Mouse (Mus musculus): Measurements from ENCODE around the gene Otud3. TPM values are rescaled to one million over a fixed set of nuclear protein-coding genes. Genes with fewer than 3 reads are reported as not detected.

Otud3 gene
- polyA plus RNA-seq, 1 experiment: 1.7 TPM

- peaks cover 77% of the 10 kb centered on the region for H3K27me3 ChIP-seq (replicated peaks)
- no peaks in the 10 kb centered on the region for H3K36me3 ChIP-seq (replicated peaks; ENCODE audit: low read length)
- H3K4me1 ChIP-seq: peaks cover 39% of the 10 kb centered on the region
- TF ChIP-seq FLI1 (IDR thresholded peaks at IDR 0.05; ENCODE audit: low read length) (no peak), GATA1 (IDR thresholded peaks at IDR 0.05; ENCODE audit: borderline replicate concordance, low read length) (no peak)
- peaks cover 19% of the 10 kb centered on the region for H3K9me3 ChIP-seq
- peak overlapping the region; percentile 33 for H3K4me3 ChIP-seq (replicated peaks)
Observed at GRCm38 (mm10) chr4:138859728-138860127, 54.0 kb downstream of the Otud3 start.

GRCm38 (mm10) chr4:138859245-138859644 lies 54.5 kb downstream of the Otud3 start:
- peaks cover 42% of the 10 kb centered on the region for H3K4me1 ChIP-seq
- no peak overlapping the region for H3K4me3 ChIP-seq (replicated peaks)
- no peak for TF ChIP-seq FLI1 (IDR thresholded peaks at IDR 0.05; ENCODE audit: low read length)
- no peak for TF ChIP-seq GATA1 (IDR thresholded peaks at IDR 0.05; ENCODE audit: borderline replicate concordance, low read length)
- H3K36me3 ChIP-seq (replicated peaks; ENCODE audit: low read length): no peaks in the 10 kb centered on the region
- H3K27me3 ChIP-seq (replicated peaks): peaks cover 77% of the 10 kb centered on the region
- peaks cover 19% of the 10 kb centered on the region for H3K9me3 ChIP-seq

- H3K27me3 ChIP-seq (replicated peaks): peaks cover 81% of the 10 kb centered on the region
- H3K4me1 ChIP-seq: peaks cover 40% of the 10 kb centered on the region
- H3K9me3 ChIP-seq: peaks cover 21% of the 10 kb centered on the region
- peak overlapping the region; percentile 4 for H3K4me3 ChIP-seq (replicated peaks)
- H3K36me3 ChIP-seq (replicated peaks; ENCODE audit: low read length): no peaks in the 10 kb centered on the region
- no peak for TF ChIP-seq FLI1 (IDR thresholded peaks at IDR 0.05; ENCODE audit: low read length)
- no peak for TF ChIP-seq GATA1 (IDR thresholded peaks at IDR 0.05; ENCODE audit: borderline replicate concordance, low read length)
Observed at GRCm38 (mm10) chr4:138858446-138858845, 55.3 kb downstream of the Otud3 start.

- TF ChIP-seq FLI1 (IDR thresholded peaks at IDR 0.05; ENCODE audit: low read length) (no peak), GATA1 (IDR thresholded peaks at IDR 0.05; ENCODE audit: borderline replicate concordance, low read length) (no peak)
- peaks cover 20% of the 10 kb centered on the region for H3K9me3 ChIP-seq
- H3K36me3 ChIP-seq (replicated peaks; ENCODE audit: low read length): no peaks in the 10 kb centered on the region
- peaks cover 86% of the 10 kb centered on the region for H3K27me3 ChIP-seq (replicated peaks)
- peaks cover 40% of the 10 kb centered on the region for H3K4me1 ChIP-seq
- H3K4me3 ChIP-seq (replicated peaks): no peak overlapping the region
Observed at GRCm38 (mm10) chr4:138857576-138857975, 56.2 kb downstream of the Otud3 start.

GRCm38 (mm10) chr4:138856491-138856890 lies 57.3 kb downstream of the Otud3 start:
- TF ChIP-seq FLI1 (IDR thresholded peaks at IDR 0.05; ENCODE audit: low read length) (no peak), GATA1 (IDR thresholded peaks at IDR 0.05; ENCODE audit: borderline replicate concordance, low read length) (no peak)
- peaks cover 81% of the 10 kb centered on the region for H3K27me3 ChIP-seq (replicated peaks)
- H3K9me3 ChIP-seq: peaks cover 20% of the 10 kb centered on the region
- H3K4me1 ChIP-seq: peaks cover 51% of the 10 kb centered on the region
- no peaks in the 10 kb centered on the region for H3K36me3 ChIP-seq (replicated peaks; ENCODE audit: low read length)
- no peak overlapping the region for H3K4me3 ChIP-seq (replicated peaks)

- peaks cover 84% of the 10 kb centered on the region for H3K27me3 ChIP-seq (replicated peaks)
- TF ChIP-seq GATA1 (IDR thresholded peaks at IDR 0.05; ENCODE audit: borderline replicate concordance, low read length) (no peak), FLI1 (IDR thresholded peaks at IDR 0.05; ENCODE audit: low read length) (no peak)
- H3K4me1 ChIP-seq: peaks cover 53% of the 10 kb centered on the region
- peaks cover 18% of the 10 kb centered on the region for H3K9me3 ChIP-seq
- H3K4me3 ChIP-seq (replicated peaks): no peak overlapping the region
- H3K36me3 ChIP-seq (replicated peaks; ENCODE audit: low read length): no peaks in the 10 kb centered on the region
Observed at GRCm38 (mm10) chr4:138855092-138855632, 58.6 kb downstream of the Otud3 start.

GRCm38 (mm10) chr4:138852961-138853360 lies 60.8 kb downstream of the Otud3 start:
- TF ChIP-seq FLI1 (IDR thresholded peaks at IDR 0.05; ENCODE audit: low read length) (no peak), GATA1 (IDR thresholded peaks at IDR 0.05; ENCODE audit: borderline replicate concordance, low read length) (no peak)
- Histone ChIP-seq H3K36me3 (replicated peaks; ENCODE audit: low read length) (no peaks in the 10 kb centered on the region), H3K4me1 (peaks cover 39% of the 10 kb centered on the region), H3K27me3 (replicated peaks) (peaks cover 83% of the 10 kb centered on the region), H3K4me3 (replicated peaks) (no peak overlapping the region), H3K9me3 (peaks cover 11% of the 10 kb centered on the region)

- peaks cover 31% of the 10 kb centered on the region for H3K4me1 ChIP-seq
- no peak overlapping the region for H3K4me3 ChIP-seq (replicated peaks)
- peaks cover 7% of the 10 kb centered on the region for H3K9me3 ChIP-seq
- TF ChIP-seq FLI1 (IDR thresholded peaks at IDR 0.05; ENCODE audit: low read length) (no peak), GATA1 (IDR thresholded peaks at IDR 0.05; ENCODE audit: borderline replicate concordance, low read length) (no peak)
- H3K27me3 ChIP-seq (replicated peaks): peaks cover 77% of the 10 kb centered on the region
- H3K36me3 ChIP-seq (replicated peaks; ENCODE audit: low read length): no peaks in the 10 kb centered on the region
Observed at GRCm38 (mm10) chr4:138851463-138851862, 62.3 kb downstream of the Otud3 start.

Other genes with a start within 250 kb of the Otud3 start
- not detected in 2 replicates for gene Pla2g2c, start 189.2 kb downstream of the Otud3 start, polyA plus RNA-seq (2012; ENCODE audit: insufficient read depth, low replicate concordance)
- gene Ubxn10, start 176.8 kb downstream of the Otud3 start, polyA plus RNA-seq (2012; ENCODE audit: insufficient read depth, low replicate concordance): 0.04 TPM in 1 of 2 replicates, not detected in the other
- gene Pla2g2f, start 156.3 kb downstream of the Otud3 start, polyA plus RNA-seq (2012; ENCODE audit: insufficient read depth, low replicate concordance): not detected in 2 replicates
- not detected in 2 replicates for gene Pla2g2d, start 138.2 kb downstream of the Otud3 start, polyA plus RNA-seq (2012; ENCODE audit: insufficient read depth, low replicate concordance)
- gene Pla2g5, start 50.5 kb downstream of the Otud3 start, polyA plus RNA-seq (2012; ENCODE audit: insufficient read depth, low replicate concordance): not detected in 2 replicates
- not detected in 2 replicates for gene Gm13030, start 40.0 kb downstream of the Otud3 start, polyA plus RNA-seq (2012; ENCODE audit: insufficient read depth, low replicate concordance)
- gene Pla2g2e, start 36.0 kb downstream of the Otud3 start, polyA plus RNA-seq (2012; ENCODE audit: insufficient read depth, low replicate concordance): 0.82 TPM in 1 of 2 replicates, not detected in the other
- gene Rnf186, start 53.2 kb upstream of the Otud3 start, polyA plus RNA-seq (2012; ENCODE audit: insufficient read depth, low replicate concordance): not detected in 2 replicates
- gene Tmco4, start 58.9 kb upstream of the Otud3 start, polyA plus RNA-seq (2012; ENCODE audit: insufficient read depth, low replicate concordance): 0.99 and 3.2 TPM in 2 replicates
- gene Htr6, start 161.6 kb upstream of the Otud3 start, polyA plus RNA-seq (2012; ENCODE audit: insufficient read depth, low replicate concordance): 3.9 TPM in 1 of 2 replicates, not detected in the other
- 0.47 TPM in 1 of 2 replicates, not detected in the other for gene Nbl1, start 179.0 kb upstream of the Otud3 start, polyA plus RNA-seq (2012; ENCODE audit: insufficient read depth, low replicate concordance)
- gene Minos1, start 217.2 kb upstream of the Otud3 start, polyA plus RNA-seq (2012; ENCODE audit: insufficient read depth, low replicate concordance): 1.3 and 27.4 TPM in 2 replicates